Mouse (Mus musculus) T-cell, adult 2 months (primary cell): ENCODE measurements around the gene Zfp663.

Source experiments
- DNase-seq: peaks from one replicate; pipeline ENCODE4 v3.0.0; 2022; ENCODE audit warnings: low spot score

The Zfp663 gene

GRCm38 (mm10) chr2:165368496-165368895 is at the start of gene Zfp663:
Gene Zfp663, minus strand, starts transcription at chr2:165368729.
- DNase-seq: no peak

GRCm38 (mm10) chr2:165417291-165417690 is 48.8 kb upstream of the Zfp663 start:
- no peak for DNase-seq

- DNase-seq: no peak
Observed at GRCm38 (mm10) chr2:165415795-165416194, 47.3 kb upstream of the Zfp663 start.

- DNase-seq: no peak
Observed at GRCm38 (mm10) chr2:165415141-165415721, 46.7 kb upstream of the Zfp663 start.

GRCm38 (mm10) chr2:165414321-165414720 is 45.8 kb upstream of the Zfp663 start:
- DNase-seq: no peak

- DNase-seq: no peak
Observed at GRCm38 (mm10) chr2:165413884-165414283, 45.4 kb upstream of the Zfp663 start.

GRCm38 (mm10) chr2:165407700-165408301 is 39.3 kb upstream of the Zfp663 start:
- peak; percentile 52 for DNase-seq

- DNase-seq: no peak
Observed at GRCm38 (mm10) chr2:165405351-165405750, 36.8 kb upstream of the Zfp663 start.

- DNase-seq: no peak
Observed at GRCm38 (mm10) chr2:165404951-165405350, 36.4 kb upstream of the Zfp663 start.

- DNase-seq: no peak
Observed at GRCm38 (mm10) chr2:165398164-165398785, 29.7 kb upstream of the Zfp663 start.

GRCm38 (mm10) chr2:165397502-165398163 is 29.1 kb upstream of the Zfp663 start:
- DNase-seq: no peak

- DNase-seq: no peak
Observed at GRCm38 (mm10) chr2:165396831-165397501, 28.4 kb upstream of the Zfp663 start.

GRCm38 (mm10) chr2:165392156-165392555 is 23.6 kb upstream of the Zfp663 start:
- no peak for DNase-seq

GRCm38 (mm10) chr2:165391561-165391960 is 23.0 kb upstream of the Zfp663 start:
- peak; percentile 35 for DNase-seq

GRCm38 (mm10) chr2:165389299-165389952 is 20.9 kb upstream of the Zfp663 start:
- no peak for DNase-seq

- DNase-seq: no peak
Observed at GRCm38 (mm10) chr2:165387844-165388495, 19.4 kb upstream of the Zfp663 start, which contains the start of gene Zfp334. Gene Zfp334, minus strand, starts transcription at chr2:165388259.

GRCm38 (mm10) chr2:165387370-165387769 is 18.8 kb upstream of the Zfp663 start:
- DNase-seq: no peak

GRCm38 (mm10) chr2:165380050-165380449 is 11.5 kb upstream of the Zfp663 start:
- no peak for DNase-seq

GRCm38 (mm10) chr2:165376001-165376400 is 7.5 kb upstream of the Zfp663 start:
- no peak for DNase-seq

GRCm38 (mm10) chr2:165375478-165375877 is 6.9 kb upstream of the Zfp663 start:
- no peak for DNase-seq

- DNase-seq: no peak
Observed at GRCm38 (mm10) chr2:165371066-165371465, 2.5 kb upstream of the Zfp663 start.
